Mouse (Mus musculus): Measurements from ENCODE around the gene Cutc. TPM values are rescaled to one million over a fixed set of nuclear protein-coding genes. Genes with fewer than 3 reads are reported as not detected.

Gene Cutc
- total RNA-seq, 1 experiment: 3.8 TPM

- H3K27ac ChIP-seq (ENCODE audit: insufficient read depth, low read depth, low read length, poor library complexity, severe bottlenecking): peak overlapping the region; percentile 7; the same call in 1 of the 2 replicates
- no peak for TF ChIP-seq HCFC1 (IDR thresholded peaks at IDR 0.05; ENCODE audit: borderline replicate concordance, insufficient read depth, low read length)
Observed at GRCm38 (mm10) chr19:43753226-43753835, 535 bp downstream of the Cutc start.

DNA sequence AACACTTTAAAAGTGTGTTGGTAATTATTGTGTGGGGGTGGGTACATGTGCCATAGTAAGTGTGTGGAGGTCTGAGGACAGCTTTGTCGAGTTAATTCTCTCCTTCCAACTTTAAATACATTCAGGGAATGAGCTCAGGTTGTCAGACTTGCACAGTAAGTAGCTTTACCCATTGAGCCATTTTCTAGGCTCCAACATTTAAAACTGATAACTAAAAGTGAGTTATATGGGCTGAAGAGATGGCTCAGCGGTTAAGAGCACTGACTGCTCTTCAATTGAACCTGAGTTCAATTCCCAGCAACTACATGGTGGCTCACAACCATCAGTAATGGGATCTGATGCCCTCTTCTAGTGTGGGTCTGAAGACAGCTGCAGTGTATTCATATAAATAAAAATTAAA lies 1.4 kb downstream of the Cutc start:
- Histone ChIP-seq H3K9ac (ENCODE audit: insufficient read depth, low read depth, low read length, poor library complexity, severe bottlenecking) (no peak overlapping the region), H3K36me3 (ENCODE audit: control insufficient read depth, insufficient read depth, low read length, poor library complexity, severe bottlenecking) (peaks cover 5% of the 10 kb centered on the region; the same call in 1 of the 2 replicates), H3K4me1 (ENCODE audit: control insufficient read depth in 2 of 2, insufficient read depth in 2 of 2, low read length in 2 of 2, poor library complexity in 1 of 2) (peaks cover 0 to 4% of the 10 kb centered on the region in 2 experiments; a peak in 1 of 4 replicates), H3K4me3 (ENCODE audit: insufficient read depth in 1 of 2, low read depth in 1 of 2, low read length in 2 of 2, poor library complexity in 1 of 2, severe bottlenecking in 1 of 2) (no peak overlapping the region), H3K9me3 (ENCODE audit: control insufficient read depth, insufficient read depth, low read depth, low read length) (no peaks in the 10 kb centered on the region), H3K27ac (ENCODE audit: insufficient read depth, low read depth, low read length, poor library complexity, severe bottlenecking) (no peak overlapping the region)
- in situ Hi-C loops (cut with MboI; ENCODE audit: low sequenced_read_pairs in 2 of 2, unreplicated experiment in 2 of 2): no loop called here
- TF ChIP-seq ZNF384 (IDR thresholded peaks at IDR 0.05; ENCODE audit: low read depth, low read length): no peak
- no peak for TF ChIP-seq MAFK (IDR thresholded peaks at IDR 0.05; ENCODE audit: insufficient read depth, low read depth, low read length)
- TF ChIP-seq ZC3H11A (IDR thresholded peaks at IDR 0.05; ENCODE audit: borderline replicate concordance, low read depth, low read length): no peak
- no peak for TF ChIP-seq CHD2 (IDR thresholded peaks at IDR 0.05; ENCODE audit: low read depth, low read length)
- TF ChIP-seq HCFC1 (IDR thresholded peaks at IDR 0.05; ENCODE audit: borderline replicate concordance, insufficient read depth, low read length): no peak
- no peak for DNase-seq (ENCODE audit: low read depth, low spot score)

More at GRCm38 (mm10) chr19:43753226-43753835, 535 bp downstream of the Cutc start:
- in situ Hi-C loops (cut with MboI; ENCODE audit: low sequenced_read_pairs in 2 of 2, unreplicated experiment in 2 of 2): no loop called here
- Histone ChIP-seq H3K4me3 (ENCODE audit: insufficient read depth in 1 of 2, low read depth in 1 of 2, low read length in 2 of 2, poor library complexity in 1 of 2, severe bottlenecking in 1 of 2) (peak overlapping the region; percentile 78 to 90), H3K9me3 (ENCODE audit: control insufficient read depth, insufficient read depth, low read depth, low read length) (no peaks in the 10 kb centered on the region), H3K36me3 (ENCODE audit: control insufficient read depth, insufficient read depth, low read length, poor library complexity, severe bottlenecking) (peaks cover 10% of the 10 kb centered on the region), H3K9ac (ENCODE audit: insufficient read depth, low read depth, low read length, poor library complexity, severe bottlenecking) (peak overlapping the region; percentile 93), H3K4me1 (ENCODE audit: control insufficient read depth in 2 of 2, insufficient read depth in 2 of 2, low read length in 2 of 2, poor library complexity in 1 of 2) (peaks cover 0 to 4% of the 10 kb centered on the region in 2 experiments; a peak in 1 of 4 replicates)
- peak; percentile 66 for DNase-seq (ENCODE audit: low read depth, low spot score)

DNA sequence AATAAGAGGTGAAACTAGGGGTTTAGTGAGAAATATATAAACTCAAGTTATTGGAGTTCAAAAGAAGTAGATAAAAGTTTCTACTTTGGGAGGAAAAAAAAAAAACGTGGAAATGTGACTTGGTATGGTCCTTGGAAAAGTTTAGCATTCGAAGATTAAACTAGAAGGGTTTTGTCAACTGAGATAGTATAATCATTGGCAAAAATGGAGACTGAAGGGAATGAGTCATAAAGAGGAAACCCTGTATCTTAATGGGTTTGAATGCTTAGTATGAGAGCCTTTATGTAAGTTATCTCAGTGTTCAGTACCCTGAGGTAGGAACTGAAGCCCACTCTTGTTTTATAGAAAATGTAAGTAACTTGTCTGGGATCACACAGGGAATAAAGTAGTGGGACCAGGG lies 2.1 kb downstream of the Cutc start:
- Histone ChIP-seq H3K36me3 (ENCODE audit: control insufficient read depth, insufficient read depth, low read length, poor library complexity, severe bottlenecking) (peaks cover 4% of the 10 kb centered on the region; the same call in 1 of the 2 replicates), H3K27ac (ENCODE audit: insufficient read depth, low read depth, low read length, poor library complexity, severe bottlenecking) (no peak overlapping the region), H3K4me3 (ENCODE audit: insufficient read depth in 1 of 2, low read depth in 1 of 2, low read length in 2 of 2, poor library complexity in 1 of 2, severe bottlenecking in 1 of 2) (no peak overlapping the region), H3K4me1 (ENCODE audit: control insufficient read depth in 2 of 2, insufficient read depth in 2 of 2, low read length in 2 of 2, poor library complexity in 1 of 2) (peaks cover 0 to 4% of the 10 kb centered on the region in 2 experiments; a peak in 1 of 4 replicates), H3K9ac (ENCODE audit: insufficient read depth, low read depth, low read length, poor library complexity, severe bottlenecking) (no peak overlapping the region), H3K9me3 (ENCODE audit: control insufficient read depth, insufficient read depth, low read depth, low read length) (no peaks in the 10 kb centered on the region)
- in situ Hi-C loops (cut with MboI; ENCODE audit: low sequenced_read_pairs in 2 of 2, unreplicated experiment in 2 of 2): no loop called here
- TF ChIP-seq CHD2 (IDR thresholded peaks at IDR 0.05; ENCODE audit: low read depth, low read length) (no peak), MAFK (IDR thresholded peaks at IDR 0.05; ENCODE audit: insufficient read depth, low read depth, low read length) (no peak), ZNF384 (IDR thresholded peaks at IDR 0.05; ENCODE audit: low read depth, low read length) (no peak), ZC3H11A (IDR thresholded peaks at IDR 0.05; ENCODE audit: borderline replicate concordance, low read depth, low read length) (no peak), HCFC1 (IDR thresholded peaks at IDR 0.05; ENCODE audit: borderline replicate concordance, insufficient read depth, low read length) (no peak)
- DNase-seq (ENCODE audit: low read depth, low spot score): no peak

- Histone ChIP-seq H3K4me3 (ENCODE audit: insufficient read depth in 1 of 2, low read depth in 1 of 2, low read length in 2 of 2, poor library complexity in 1 of 2, severe bottlenecking in 1 of 2) (no peak overlapping the region), H3K9me3 (ENCODE audit: control insufficient read depth, insufficient read depth, low read depth, low read length) (no peaks in the 10 kb centered on the region), H3K27ac (ENCODE audit: insufficient read depth, low read depth, low read length, poor library complexity, severe bottlenecking) (no peak overlapping the region), H3K36me3 (ENCODE audit: control insufficient read depth, insufficient read depth, low read length, poor library complexity, severe bottlenecking) (no peaks in the 10 kb centered on the region), H3K9ac (ENCODE audit: insufficient read depth, low read depth, low read length, poor library complexity, severe bottlenecking) (no peak overlapping the region), H3K4me1 (ENCODE audit: control insufficient read depth in 2 of 2, insufficient read depth in 2 of 2, low read length in 2 of 2, poor library complexity in 1 of 2) (no peaks in the 10 kb centered on the region)
- DNase-seq (ENCODE audit: low read depth, low spot score): peak; percentile 77
- TF ChIP-seq ZC3H11A (IDR thresholded peaks at IDR 0.05; ENCODE audit: borderline replicate concordance, low read depth, low read length) (no peak), HCFC1 (IDR thresholded peaks at IDR 0.05; ENCODE audit: borderline replicate concordance, insufficient read depth, low read length) (no peak), ZNF384 (IDR thresholded peaks at IDR 0.05; ENCODE audit: low read depth, low read length) (no peak), MAFK (IDR thresholded peaks at IDR 0.05; ENCODE audit: insufficient read depth, low read depth, low read length) (no peak), CHD2 (IDR thresholded peaks at IDR 0.05; ENCODE audit: low read depth, low read length) (no peak)
- in situ Hi-C loops (cut with MboI; ENCODE audit: low sequenced_read_pairs in 2 of 2, unreplicated experiment in 2 of 2): no loop called here
Observed at GRCm38 (mm10) chr19:43760504-43760903, 7.7 kb downstream of the Cutc start.

Measured in ES-E14 (cell line).